ENCODE assay signal across 16 mouse cellular contexts in the genomic region with DNA sequence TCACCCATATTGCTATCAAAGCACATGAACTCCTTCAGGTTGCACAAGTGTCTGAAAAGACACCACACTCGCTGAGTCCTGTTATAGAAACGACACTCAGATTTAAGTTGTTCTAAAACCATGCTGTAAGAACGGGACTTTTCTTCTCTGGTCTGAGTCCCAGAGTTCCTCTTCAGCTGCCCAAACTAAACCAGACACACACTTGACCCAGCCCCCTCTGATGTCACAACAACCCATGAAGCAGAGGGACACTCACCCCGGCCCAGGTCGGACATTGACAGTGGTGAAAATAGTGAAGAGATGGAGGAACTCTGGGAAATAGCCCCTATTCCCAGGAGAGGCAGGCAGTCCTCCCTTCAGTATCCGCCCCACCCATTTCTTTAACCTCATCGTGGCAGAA. TPM values are rescaled to one million over a fixed set of nuclear protein-coding genes. Genes with fewer than 3 reads are reported as not detected.
DNase-seq lines count a peak whose midpoint lies in the region; ATAC-seq and TF ChIP-seq lines count a peak whose summit lies in the region.
"Had no signal": no experiment of that assay in that cellular context is flagged by ENCODE, and none has a peak within 500 bp of the region (broad histone marks: within the 10 kb centered on the region; RNA-seq: fewer than 3 reads in every experiment).

No protein-coding gene starts in this region.

- no peak overlapping the region for H3K27ac ChIP-seq in kidney, adult 2 months (ENCODE audit: insufficient read depth, low read depth, low read length)
- H3K27ac ChIP-seq in brown adipose tissue, adult 24 weeks (replicated peaks; ENCODE audit: low read depth, low read length), result peak overlapping the region; percentile 51; the same call in 1 of the 2 replicates
- no peak overlapping the region for H3K27ac ChIP-seq in embryonic facial prominence, embryonic 12.5 days
- H3K27ac ChIP-seq: lung, embryonic 15.5 days; midbrain, embryonic 12.5 days had no signal

- 62% methylated on average over 7 of the region's 7 CpGs for WGBS in kidney, adult 2 months
- 73% methylated on average over 7 of the region's 7 CpGs for WGBS in embryonic facial prominence, embryonic 12.5 days

- H3K27me3 ChIP-seq in kidney, adult 2 months (replicated peaks; ENCODE audit: control insufficient read depth, insufficient read depth, low read length), result no peaks in the 10 kb centered on the region
- peaks cover 10% of the 10 kb centered on the region for H3K27me3 ChIP-seq in embryonic facial prominence, embryonic 12.5 days

- TF ChIP-seq POLR2A in kidney, adult 2 months (IDR thresholded peaks at IDR 0.05; ENCODE audit: low read depth, low read length), result no peak

- no peak overlapping the region for H3K9ac ChIP-seq in embryonic facial prominence, embryonic 12.5 days

- TF ChIP-seq CTCF in kidney, adult 2 months (conservative IDR thresholded peaks at IDR 0.05; ENCODE audit: insufficient read depth, insufficient read length, low read depth, low read length), result no peak

- ATAC-seq in embryonic facial prominence, embryonic 12.5 days (ENCODE audit: insufficient number of reproducible peaks, insufficient read depth, low FRiP score, low TSS enrichment), result no peak
- peak; percentile 41; the same call in 1 of the 2 replicates for ATAC-seq in megakaryocyte progenitor cell, adult 5-6 weeks (replicated peaks; ENCODE audit: poor library complexity)

- H3K4me3 ChIP-seq in kidney, adult 2 months (ENCODE audit: insufficient read depth, low read depth, low read length), result no peak overlapping the region
- H3K4me3 ChIP-seq in brown adipose tissue, adult 24 weeks (ENCODE audit: insufficient read depth, low read depth, low read length), result peak overlapping the region; percentile 56; the same call in 1 of the 2 replicates
- no peak overlapping the region for H3K4me3 ChIP-seq in embryonic facial prominence, embryonic 12.5 days

- H3K4me1 ChIP-seq in kidney, adult 2 months (ENCODE audit: control insufficient read depth, insufficient read depth, low read length), result no peaks in the 10 kb centered on the region
- H3K4me1 ChIP-seq in brown adipose tissue, adult 24 weeks (ENCODE audit: control insufficient read depth, insufficient read depth, insufficient read length, low read length), result no peaks in the 10 kb centered on the region
- no peaks in the 10 kb centered on the region for H3K4me1 ChIP-seq in embryonic facial prominence, embryonic 12.5 days
- H3K4me1 ChIP-seq: lung, embryonic 15.5 days; midbrain, embryonic 12.5 days had no signal

- 0 out of 2 replicates have a peak overlapping the region, but pooled peaks have one; percentile 64 for H3K4me2 ChIP-seq in embryonic facial prominence, embryonic 12.5 days (replicated peaks)

- no peaks in the 10 kb centered on the region for H3K9me3 ChIP-seq in embryonic facial prominence, embryonic 12.5 days
- H3K9me3 ChIP-seq: lung, embryonic 15.5 days; midbrain, embryonic 12.5 days had no signal

- DNase-seq in kidney, adult 2 months, result peak; percentile 3
- DNase-seq in kidney, postnatal 14 days, result no peak
- no peak for DNase-seq in MN1 (ENCODE audit: low spot score)
- DNase-seq in right cerebral cortex, postnatal 10 days (ENCODE audit: low spot score in 2 of 2), result no peak
- DNase-seq: cerebellum, adult 9-11 months had no signal

- H3K36me3 ChIP-seq in kidney, adult 2 months (ENCODE audit: control insufficient read depth, insufficient read depth, low read length), result no peaks in the 10 kb centered on the region
- no peaks in the 10 kb centered on the region for H3K36me3 ChIP-seq in embryonic facial prominence, embryonic 12.5 days
- H3K36me3 ChIP-seq: lung, embryonic 15.5 days; midbrain, embryonic 12.5 days had no signal

RNA-seq across cellular contexts. Expression of a gene that starts 7.1 kb away (rescaled TPM):
- 0.22 and 1.3 TPM in 2 replicates for polyA plus RNA-seq in kidney, adult 2 months (2012; rRNA removed)
- not detected in 2 replicates for polyA plus RNA-seq in brown adipose tissue, adult 24 weeks (2012; ENCODE audit: insufficient read depth, insufficient read length, missing spikeins)
- 0.81 and 1.00 TPM in 2 replicates for polyA plus RNA-seq in embryonic facial prominence, embryonic 12.5 days (2016; fragmentation: Nextera tagmentation; extraction: Ambion mirVana)
- total RNA-seq in megakaryocyte progenitor cell, adult 5-6 weeks (2015), result 1.7 and 4.5 TPM in 2 replicates
- 1.0 and 2.4 TPM in 2 replicates for total RNA-seq in megakaryocyte progenitor cell, adult 5-6 weeks (2017)

RNA-seq across cellular contexts. Expression of a gene that starts 14.6 kb away (rescaled TPM):
- polyA plus RNA-seq in kidney, adult 2 months (2012; rRNA removed), result not detected in 2 replicates
- not detected in 2 replicates for polyA plus RNA-seq in brown adipose tissue, adult 24 weeks (2012; ENCODE audit: insufficient read depth, insufficient read length, missing spikeins)
- polyA plus RNA-seq in embryonic facial prominence, embryonic 12.5 days (2016; fragmentation: Nextera tagmentation; extraction: Ambion mirVana), result not detected in 2 replicates
- total RNA-seq in megakaryocyte progenitor cell, adult 5-6 weeks (2015), result not detected in 2 replicates
- not detected in 2 replicates for total RNA-seq in megakaryocyte progenitor cell, adult 5-6 weeks (2017)
- total RNA-seq: adrenal gland, adult 2 months; heart, postnatal 25 days; layer of hippocampus, postnatal 10 days had no signal
- polyA plus RNA-seq: adrenal gland, adult 2 months; embryonic facial prominence, embryonic 11.5 days; limb, embryonic 11.5 days; lung, embryonic 15.5 days; midbrain, embryonic 12.5 days; urinary bladder, adult 2 months had no signal

RNA-seq across cellular contexts. Expression of a gene that starts 36.9 kb away (rescaled TPM):
- 0.03 and 0.11 TPM in 2 replicates for polyA plus RNA-seq in kidney, adult 2 months (2012; rRNA removed)
- polyA plus RNA-seq in brown adipose tissue, adult 24 weeks (2012; ENCODE audit: insufficient read depth, insufficient read length, missing spikeins), result 0.67 TPM in 1 of 2 replicates, not detected in the other
- not detected in 2 replicates for polyA plus RNA-seq in embryonic facial prominence, embryonic 12.5 days (2016; fragmentation: Nextera tagmentation; extraction: Ambion mirVana)
- total RNA-seq in megakaryocyte progenitor cell, adult 5-6 weeks (2015), result not detected in 2 replicates
- total RNA-seq in megakaryocyte progenitor cell, adult 5-6 weeks (2017), result not detected in 2 replicates
- polyA plus RNA-seq: limb, embryonic 11.5 days had no signal
